Mouse (Mus musculus) left cerebral cortex, postnatal 4 days (tissue): ENCODE data around the gene Lypd6b. TPM values are rescaled to one million over a fixed set of nuclear protein-coding genes. Genes with fewer than 3 reads are reported as not detected.

Source experiments
- DNase-seq: peaks from one replicate; pipeline ENCODE4 v3.0.0-alpha.2; 2022
- intact Hi-C: fragments of 180-260 bp; cut with DNase I; formaldehyde crosslinking; loops from one replicate; pipeline ENCODE4 v1.15.1; 2025
- total RNA-seq, 2 experiments: library from RNA; stranded (reverse); gene quantifications; 2 replicates each; pipeline ENCODE4 v1.2.3; 2021

Lypd6b gene
- total RNA-seq, 2 experiments from 2014 or later, result 19.3 to 21.4 TPM

GRCm38 (mm10) chr2:49922810-49923209 is 135.3 kb downstream of the Lypd6b start:
- intact Hi-C loops, result no loop called here

GRCm38 (mm10) chr2:49926186-49926585 is 138.7 kb downstream of the Lypd6b start:
- intact Hi-C loops, result no loop called here
- no peak for DNase-seq

More at GRCm38 (mm10) chr2:49922810-49923209, 135.3 kb downstream of the Lypd6b start:
- DNase-seq, result no peak

- DNase-seq, result no peak
- intact Hi-C loops, result no loop called here
These were observed 139.9 kb downstream of the Lypd6b start for GRCm38 (mm10) chr2:49927362-49927761.

- intact Hi-C loops, result no loop called here
- no peak for DNase-seq
These were observed 142.4 kb downstream of the Lypd6b start for GRCm38 (mm10) chr2:49929931-49930330.

GRCm38 (mm10) chr2:49937621-49938020 is 150.1 kb downstream of the Lypd6b start:
- intact Hi-C loops, result no loop called here
- no peak for DNase-seq

- intact Hi-C loops, result no loop called here
- no peak for DNase-seq
These were observed 150.8 kb downstream of the Lypd6b start for GRCm38 (mm10) chr2:49938246-49938645.

GRCm38 (mm10) chr2:49940372-49940771 is 152.9 kb downstream of the Lypd6b start:
- DNase-seq, result no peak
- intact Hi-C loops, result no loop called here

- no peak for DNase-seq
- intact Hi-C loops, result no loop called here
These were observed 154.6 kb downstream of the Lypd6b start for GRCm38 (mm10) chr2:49942100-49942499.

- intact Hi-C loops, result no loop called here
- no peak for DNase-seq
These were observed 164.2 kb downstream of the Lypd6b start for GRCm38 (mm10) chr2:49951681-49952080.

- no peak for DNase-seq
- intact Hi-C loops, result no loop called here
These were observed 165.3 kb downstream of the Lypd6b start for GRCm38 (mm10) chr2:49952632-49953293.

GRCm38 (mm10) chr2:49957449-49957848 is 170.0 kb downstream of the Lypd6b start:
- no peak for DNase-seq
- intact Hi-C loops, result no loop called here

- intact Hi-C loops, result no loop called here
- DNase-seq, result no peak
These were observed 174.5 kb downstream of the Lypd6b start for GRCm38 (mm10) chr2:49961991-49962390.

- no peak for DNase-seq
- intact Hi-C loops, result no loop called here
These were observed 177.4 kb downstream of the Lypd6b start for GRCm38 (mm10) chr2:49964899-49965298.

GRCm38 (mm10) chr2:49967748-49968147 is 180.3 kb downstream of the Lypd6b start:
- no peak for DNase-seq
- intact Hi-C loops, result no loop called here

GRCm38 (mm10) chr2:49970990-49971389 is 183.5 kb downstream of the Lypd6b start:
- intact Hi-C loops, result no loop called here
- DNase-seq, result no peak

GRCm38 (mm10) chr2:49978606-49979005 is 191.1 kb downstream of the Lypd6b start:
- intact Hi-C loops, result no loop called here
- no peak for DNase-seq

GRCm38 (mm10) chr2:49979991-49980390 is 192.5 kb downstream of the Lypd6b start:
- DNase-seq, result no peak
- intact Hi-C loops, result no loop called here

- peak; percentile 43 for DNase-seq
- intact Hi-C loops, result no loop called here
These were observed 195.5 kb downstream of the Lypd6b start for GRCm38 (mm10) chr2:49983021-49983420.

- intact Hi-C loops, result no loop called here
- no peak for DNase-seq
These were observed 197.3 kb downstream of the Lypd6b start for GRCm38 (mm10) chr2:49984780-49985179.

- intact Hi-C loops, result no loop called here
- DNase-seq, result no peak
These were observed 208.4 kb downstream of the Lypd6b start for GRCm38 (mm10) chr2:49995841-49996240.

- no peak for DNase-seq
- intact Hi-C loops, result no loop called here
These were observed 209.7 kb downstream of the Lypd6b start for GRCm38 (mm10) chr2:49997216-49997615.
